Mouse (Mus musculus) limb, embryonic 13.5 days (tissue): Measurements from ENCODE around the gene Rgs6. TPM values are rescaled to one million over a fixed set of nuclear protein-coding genes. Genes with fewer than 3 reads are reported as not detected.
A peak's percentile ranks its signal among the peaks of the same experiment; 100 is the strongest.

ENCODE experiments used
- ATAC-seq: fragments of 200-750 bp; cut with Nextera tagmentation; 2 replicates; pipeline ENCODE4 v1.8.0; 2017; ENCODE audit warnings: low read depth, moderate number of reproducible peaks, moderate TSS enrichment; ENCODE audit not compliant: low FRiP score
- H3K27ac ChIP-seq: fragments of 300-500 bp; sonication (generic); 2 replicates; pipeline ENCODE4 v1.5.1; 2015; ENCODE audit warnings: inconsistent platforms, mild to moderate bottlenecking, moderate library complexity
- H3K27me3 ChIP-seq: fragments of 300-500 bp; sonication (generic); 2 replicates; pipeline ENCODE4 v1.6.1; 2015; ENCODE audit warnings: mild to moderate bottlenecking, inconsistent platforms
- H3K36me3 ChIP-seq: fragments of 300-500 bp; sonication (generic); 2 replicates; pipeline ENCODE4 v1.6.1; 2015; ENCODE audit warnings: inconsistent platforms, mild to moderate bottlenecking, moderate library complexity
- H3K4me1 ChIP-seq: fragments of 300-500 bp; sonication (generic); 2 replicates; pipeline ENCODE4 v1.6.1; 2015; ENCODE audit warnings: inconsistent platforms
- H3K4me2 ChIP-seq: fragments of 300-500 bp; sonication (generic); replicated peaks from 2 replicates; pipeline ENCODE4 v1.6.1; 2015; ENCODE audit warnings: inconsistent platforms, mild to moderate bottlenecking, moderate library complexity
- H3K4me3 ChIP-seq: fragments of 300-500 bp; sonication (generic); 2 replicates; pipeline ENCODE4 v1.5.1; 2015; ENCODE audit warnings: moderate library complexity, mild to moderate bottlenecking, inconsistent platforms
- H3K9ac ChIP-seq: fragments of 300-500 bp; sonication (generic); 2 replicates; pipeline ENCODE4 v1.6.1; 2015; ENCODE audit warnings: mild to moderate bottlenecking, inconsistent platforms
- H3K9me3 ChIP-seq: fragments of 300-500 bp; sonication (generic); 2 replicates; pipeline ENCODE4 v1.6.1; 2016; ENCODE audit warnings: inconsistent platforms
- WGBS: fragments of 180-500 bp; shearing (Covaris S2); methylation state at CpG from one replicate; pipeline ENCODE4 v1.1.7; 2015; 5-methylcytosine and 5-hydroxymethylcytosine counted together
- polyA plus RNA-seq: library from polyadenylated mRNA; unstranded; fragments of >200 nt; fragmentation: Nextera tagmentation; extraction: Ambion mirVana; gene quantifications from 2 replicates; pipeline ENCODE4 v1.2.1, GENCODE M21; 2015

Rgs6 gene
- polyA plus RNA-seq, 1 experiment from 2014 or later, result 2.6 TPM

DNA sequence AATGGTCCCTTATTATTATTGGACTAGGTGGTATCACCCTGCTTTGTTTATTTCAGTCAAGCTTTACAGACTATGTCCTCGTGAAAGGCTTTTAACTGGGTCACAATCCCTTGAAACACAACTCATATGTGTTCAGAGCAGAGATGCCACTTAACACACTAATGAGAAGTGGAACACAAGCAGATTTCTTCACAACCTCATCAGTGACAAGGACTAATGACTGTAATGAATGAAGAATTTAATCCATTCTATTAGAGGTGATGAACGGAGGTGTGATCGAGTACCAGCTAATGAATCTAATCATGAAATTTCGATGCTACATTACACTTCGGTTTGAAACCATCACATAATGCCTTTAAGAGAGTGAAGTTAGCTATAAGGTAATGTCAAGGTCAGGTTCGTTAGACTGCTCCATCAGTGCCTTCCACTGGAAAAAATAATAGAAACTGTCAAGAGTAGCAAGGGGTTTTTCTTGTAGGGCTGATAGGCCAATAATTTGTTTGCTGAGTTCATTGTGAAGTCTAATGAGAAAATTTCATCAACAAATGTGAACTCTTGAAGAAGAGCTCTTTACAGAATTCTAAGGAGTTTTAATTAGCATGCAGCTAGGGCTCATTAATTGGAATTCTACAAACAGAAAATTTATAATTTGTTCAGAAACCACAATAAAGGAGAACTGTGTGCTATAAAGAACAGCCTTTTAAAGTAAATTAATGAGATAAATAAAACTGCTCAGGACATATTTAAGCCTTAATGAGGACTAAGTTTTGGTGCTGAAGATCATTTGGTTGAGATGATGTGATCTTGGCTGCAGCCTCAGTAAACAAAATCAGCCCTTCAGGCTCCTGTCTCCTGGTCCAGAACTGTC is 307.1 kb downstream of the Rgs6 start:
- Histone ChIP-seq H3K27me3 (no peaks in the 10 kb centered on the region), H3K36me3 (no peaks in the 10 kb centered on the region), H3K4me2 (no peak overlapping the region), H3K27ac (no peak overlapping the region), H3K9ac (no peak overlapping the region), H3K9me3 (no peaks in the 10 kb centered on the region), H3K4me3 (no peak overlapping the region), H3K4me1 (no peaks in the 10 kb centered on the region)
- 72% methylated on average over 6 of the region's 6 CpGs for WGBS
- no peak for ATAC-seq

DNA sequence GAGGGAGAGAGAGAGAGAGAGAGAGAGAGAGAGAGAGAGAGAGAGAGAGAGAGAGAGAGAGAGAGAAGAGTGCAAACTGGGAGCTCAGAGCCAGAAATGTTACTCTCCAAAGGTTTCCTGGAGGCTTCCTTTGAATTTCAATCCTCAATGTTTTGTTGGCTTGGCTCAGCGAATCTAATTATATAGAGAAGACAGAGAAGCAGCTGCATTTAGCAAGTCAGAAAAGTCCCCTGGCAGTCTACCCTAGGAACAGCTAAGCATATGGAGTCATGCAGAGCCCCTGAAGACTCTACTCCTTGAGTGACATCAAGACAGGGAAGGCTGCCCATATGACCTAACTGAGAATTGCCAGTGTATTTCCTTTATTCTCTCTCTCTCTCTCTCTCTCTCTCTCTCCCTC is 317.7 kb downstream of the Rgs6 start:
- Histone ChIP-seq H3K27ac (no peak overlapping the region), H3K4me3 (no peak overlapping the region), H3K27me3 (peaks cover 13% of the 10 kb centered on the region; the same call in 1 of the 2 replicates), H3K9me3 (0 out of 2 replicates have a peak, but pooled peaks cover 7% of the 10 kb centered on the region), H3K9ac (no peak overlapping the region), H3K4me2 (no peak overlapping the region), H3K36me3 (no peaks in the 10 kb centered on the region), H3K4me1 (peaks cover 16% of the 10 kb centered on the region)
- no peak for ATAC-seq
- WGBS, result 56% methylated on average over 1 of the region's 1 CpGs

GRCm38 (mm10) chr12:82910846-82911245 is 322.8 kb downstream of the Rgs6 start:
- ATAC-seq, result no peak
- peaks cover 8% of the 10 kb centered on the region; the same call in 1 of the 2 replicates for H3K27me3 ChIP-seq
- WGBS, result 82% methylated on average over 2 of the region's 2 CpGs
- H3K4me1 ChIP-seq, result peaks cover 16% of the 10 kb centered on the region
- H3K9ac ChIP-seq, result no peak overlapping the region
- no peak overlapping the region for H3K27ac ChIP-seq
- no peak overlapping the region for H3K4me2 ChIP-seq
- no peaks in the 10 kb centered on the region for H3K36me3 ChIP-seq
- no peaks in the 10 kb centered on the region for H3K9me3 ChIP-seq
- H3K4me3 ChIP-seq, result no peak overlapping the region

DNA sequence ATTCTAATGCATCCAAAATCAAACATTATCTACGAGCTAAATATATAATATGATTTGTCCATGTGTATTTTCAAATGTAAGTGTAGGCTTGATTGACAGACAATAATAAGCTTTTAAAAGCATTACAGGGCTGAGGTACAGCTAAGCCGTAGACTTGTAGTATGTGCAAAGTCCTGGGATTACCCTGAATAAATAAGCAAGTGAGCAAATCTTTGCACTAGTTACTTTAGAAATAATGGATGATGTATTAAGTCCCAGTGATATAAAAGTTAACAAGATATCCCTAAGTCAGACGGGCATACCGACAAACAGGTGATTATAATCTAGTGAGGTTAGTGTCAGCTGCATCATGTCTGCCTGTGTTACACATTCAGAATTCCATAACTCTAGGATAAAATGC is 326.0 kb downstream of the Rgs6 start:
- ATAC-seq, result no peak
- no peaks in the 10 kb centered on the region for H3K9me3 ChIP-seq
- H3K36me3 ChIP-seq, result no peaks in the 10 kb centered on the region
- WGBS, result 55% methylated on average over 4 of the region's 4 CpGs
- H3K4me2 ChIP-seq, result no peak overlapping the region
- no peak overlapping the region for H3K27ac ChIP-seq
- H3K4me3 ChIP-seq, result no peak overlapping the region
- no peak overlapping the region for H3K9ac ChIP-seq
- peaks cover 3% of the 10 kb centered on the region; the same call in 1 of the 2 replicates for H3K27me3 ChIP-seq
- H3K4me1 ChIP-seq, result peaks cover 5% of the 10 kb centered on the region; the same call in 1 of the 2 replicates

- WGBS, result 28% methylated on average over 2 of the region's 2 CpGs
- ATAC-seq, result no peak
Measured at GRCm38 (mm10) chr12:82920146-82920545, 332.1 kb downstream of the Rgs6 start.

GRCm38 (mm10) chr12:82921287-82922015 is 333.4 kb downstream of the Rgs6 start:
- H3K4me1 ChIP-seq, result peaks cover 12% of the 10 kb centered on the region; the same call in 1 of the 2 replicates
- H3K4me2 ChIP-seq, result no peak overlapping the region
- no peak overlapping the region for H3K9ac ChIP-seq
- no peak for ATAC-seq
- WGBS, result 87% methylated on average over 20 of the region's 20 CpGs
- H3K36me3 ChIP-seq, result no peaks in the 10 kb centered on the region
- H3K27ac ChIP-seq, result no peak overlapping the region
- no peak overlapping the region for H3K4me3 ChIP-seq
- no peaks in the 10 kb centered on the region for H3K9me3 ChIP-seq
- peaks cover 4% of the 10 kb centered on the region; the same call in 1 of the 2 replicates for H3K27me3 ChIP-seq

More at GRCm38 (mm10) chr12:82920146-82920545, 332.1 kb downstream of the Rgs6 start:
- H3K27ac ChIP-seq, result no peak overlapping the region
- peaks cover under 1% of the 10 kb centered on the region for H3K27me3 ChIP-seq
- H3K9me3 ChIP-seq, result no peaks in the 10 kb centered on the region
- H3K9ac ChIP-seq, result no peak overlapping the region
- H3K4me3 ChIP-seq, result no peak overlapping the region
- no peaks in the 10 kb centered on the region for H3K36me3 ChIP-seq
- H3K4me1 ChIP-seq, result peaks cover 12% of the 10 kb centered on the region; the same call in 1 of the 2 replicates
- H3K4me2 ChIP-seq, result no peak overlapping the region

GRCm38 (mm10) chr12:82922856-82923506 is 334.9 kb downstream of the Rgs6 start:
- peaks cover 12% of the 10 kb centered on the region; the same call in 1 of the 2 replicates for H3K4me1 ChIP-seq
- no peak for ATAC-seq
- H3K27ac ChIP-seq, result no peak overlapping the region
- H3K9me3 ChIP-seq, result no peaks in the 10 kb centered on the region
- H3K9ac ChIP-seq, result no peak overlapping the region
- no peaks in the 10 kb centered on the region for H3K36me3 ChIP-seq
- no peak overlapping the region for H3K4me2 ChIP-seq
- no peak overlapping the region for H3K4me3 ChIP-seq
- peaks cover 4% of the 10 kb centered on the region; the same call in 1 of the 2 replicates for H3K27me3 ChIP-seq
- WGBS, result 85% methylated on average over 4 of the region's 4 CpGs

GRCm38 (mm10) chr12:82932706-82933461 is 344.8 kb downstream of the Rgs6 start:
- no peaks in the 10 kb centered on the region for H3K36me3 ChIP-seq
- no peak overlapping the region for H3K4me3 ChIP-seq
- H3K9ac ChIP-seq, result no peak overlapping the region
- H3K4me2 ChIP-seq, result no peak overlapping the region
- H3K27me3 ChIP-seq, result peaks cover 11% of the 10 kb centered on the region
- ATAC-seq, result no peak
- WGBS, result 89% methylated on average over 14 of the region's 14 CpGs
- H3K27ac ChIP-seq, result no peak overlapping the region
- H3K9me3 ChIP-seq, result no peaks in the 10 kb centered on the region
- peaks cover 14% of the 10 kb centered on the region; the same call in 1 of the 2 replicates for H3K4me1 ChIP-seq

- Histone ChIP-seq H3K4me3 (no peak overlapping the region), H3K4me2 (no peak overlapping the region), H3K9me3 (no peaks in the 10 kb centered on the region), H3K27ac (no peak overlapping the region), H3K27me3 (peaks cover 19% of the 10 kb centered on the region), H3K4me1 (peaks cover 17% of the 10 kb centered on the region), H3K9ac (no peak overlapping the region), H3K36me3 (no peaks in the 10 kb centered on the region)
- peak; percentile 69; the same call in 1 of the 2 replicates for ATAC-seq
- 33% methylated on average over 6 of the region's 6 CpGs for WGBS
Measured at GRCm38 (mm10) chr12:82935121-82935762, 347.1 kb downstream of the Rgs6 start.

GRCm38 (mm10) chr12:82935767-82936166 is 347.7 kb downstream of the Rgs6 start:
- 78% methylated on average over 1 of the region's 1 CpGs for WGBS
- H3K27me3 ChIP-seq, result peaks cover 19% of the 10 kb centered on the region
- no peak overlapping the region for H3K9ac ChIP-seq
- no peaks in the 10 kb centered on the region for H3K36me3 ChIP-seq
- peaks cover 23% of the 10 kb centered on the region for H3K4me1 ChIP-seq
- H3K9me3 ChIP-seq, result no peaks in the 10 kb centered on the region
- no peak overlapping the region for H3K27ac ChIP-seq
- H3K4me3 ChIP-seq, result no peak overlapping the region
- H3K4me2 ChIP-seq, result no peak overlapping the region
- ATAC-seq, result no peak

GRCm38 (mm10) chr12:82940461-82940860 is 352.4 kb downstream of the Rgs6 start:
- peak; percentile 57 for ATAC-seq
- H3K36me3 ChIP-seq, result no peaks in the 10 kb centered on the region
- WGBS, result 38% methylated on average over 4 of the region's 4 CpGs
- H3K9me3 ChIP-seq, result no peaks in the 10 kb centered on the region
- peaks cover 21% of the 10 kb centered on the region for H3K4me1 ChIP-seq
- H3K27ac ChIP-seq, result no peak overlapping the region
- H3K4me3 ChIP-seq, result no peak overlapping the region
- H3K27me3 ChIP-seq, result peaks cover 27% of the 10 kb centered on the region
- H3K4me2 ChIP-seq, result no peak overlapping the region
- H3K9ac ChIP-seq, result no peak overlapping the region
